Mouse (Mus musculus) G1E-ER4 (cell line): ENCODE results near the gene Zfp704. TPM values are rescaled to one million over a fixed set of nuclear protein-coding genes. Genes with fewer than 3 reads are reported as not detected.

ENCODE experiments used
- GATA1 ChIP-seq: IDR thresholded peaks from one replicate; pipeline ENCODE4 v1.8.0; 2012; ENCODE audit warnings: low read length, inconsistent platforms
- polyA plus RNA-seq: library from polyadenylated mRNA; stranded (reverse); fragments of >175 nt; gene quantifications from 2 replicates; pipeline ENCODE4 v1.2.3, GENCODE M21; 2012

Gene Zfp704
- polyA plus RNA-seq, 1 experiment: not detected

GRCm38 (mm10) chr3:9436256-9436655, 173.6 kb downstream of the Zfp704 start:
- no peak for TF ChIP-seq GATA1

GRCm38 (mm10) chr3:9434394-9435175, 175.3 kb downstream of the Zfp704 start:
- no peak for TF ChIP-seq GATA1

GRCm38 (mm10) chr3:9432796-9433526, 176.9 kb downstream of the Zfp704 start:
- TF ChIP-seq GATA1: no peak

- TF ChIP-seq GATA1: no peak
Measured at GRCm38 (mm10) chr3:9432226-9432625, 177.7 kb downstream of the Zfp704 start.

GRCm38 (mm10) chr3:9429946-9430345, 179.9 kb downstream of the Zfp704 start:
- no peak for TF ChIP-seq GATA1

- no peak for TF ChIP-seq GATA1
Measured at GRCm38 (mm10) chr3:9427826-9428225, 182.1 kb downstream of the Zfp704 start.

- TF ChIP-seq GATA1: no peak
Measured at GRCm38 (mm10) chr3:9425661-9426060, 184.2 kb downstream of the Zfp704 start.

- TF ChIP-seq GATA1: no peak
Measured at GRCm38 (mm10) chr3:9424637-9425036, 185.2 kb downstream of the Zfp704 start.

- no peak for TF ChIP-seq GATA1
Measured at GRCm38 (mm10) chr3:9423669-9424068, 186.2 kb downstream of the Zfp704 start.

- no peak for TF ChIP-seq GATA1
Measured at GRCm38 (mm10) chr3:9408896-9409295, 201.0 kb downstream of the Zfp704 start.

GRCm38 (mm10) chr3:9407801-9408200, 202.1 kb downstream of the Zfp704 start:
- TF ChIP-seq GATA1: no peak

GRCm38 (mm10) chr3:9407119-9407546, 202.8 kb downstream of the Zfp704 start:
- TF ChIP-seq GATA1: no peak

- no peak for TF ChIP-seq GATA1
Measured at GRCm38 (mm10) chr3:9405341-9405740, 204.5 kb downstream of the Zfp704 start.

- peak; percentile 95 for TF ChIP-seq GATA1
Measured at GRCm38 (mm10) chr3:9403255-9404050, 206.4 kb downstream of the Zfp704 start.

GRCm38 (mm10) chr3:9402836-9403235, 207.0 kb downstream of the Zfp704 start:
- no peak for TF ChIP-seq GATA1

GRCm38 (mm10) chr3:9402345-9402744, 207.5 kb downstream of the Zfp704 start:
- no peak for TF ChIP-seq GATA1
